Mouse (Mus musculus) 3134 (cell line): ENCODE results near the gene Olfr695.
"Not testable (repeated sequence)": the region's sequence is repeated elsewhere in the genome, so short reads cannot be mapped to it uniquely, and the experiment has no call there.

Source experiments
- DNase-seq: peaks from one replicate; pipeline ENCODE4 v3.0.0-alpha.2; 2011; ENCODE audit warnings: low spot score; ENCODE audit not compliant: insufficient read length; ENCODE audit errors: extremely low read depth

Gene Olfr695

DNA sequence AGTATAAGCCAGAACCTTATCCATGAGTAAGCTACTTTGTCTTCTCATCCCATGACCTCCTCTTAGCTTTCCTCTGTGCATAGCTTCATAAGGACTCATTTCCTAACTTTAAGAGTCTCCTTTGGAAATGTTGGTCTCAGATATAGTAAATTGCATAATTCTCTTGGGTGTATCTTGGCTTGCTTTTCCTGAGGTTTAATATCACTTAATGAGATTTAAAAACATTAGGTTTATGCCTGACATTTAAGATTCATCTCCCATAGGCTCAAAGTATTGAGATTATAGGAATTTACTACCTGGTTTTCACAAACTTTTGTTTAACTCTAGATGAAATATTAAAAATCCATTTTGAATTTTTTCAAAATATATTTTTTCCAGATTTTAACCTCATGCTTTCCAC, at the start of gene Olfr695:
TSS of gene Olfr695 (minus strand) at position 101 of the 400 bp plus-strand sequence.
- DNase-seq = no peak

DNA sequence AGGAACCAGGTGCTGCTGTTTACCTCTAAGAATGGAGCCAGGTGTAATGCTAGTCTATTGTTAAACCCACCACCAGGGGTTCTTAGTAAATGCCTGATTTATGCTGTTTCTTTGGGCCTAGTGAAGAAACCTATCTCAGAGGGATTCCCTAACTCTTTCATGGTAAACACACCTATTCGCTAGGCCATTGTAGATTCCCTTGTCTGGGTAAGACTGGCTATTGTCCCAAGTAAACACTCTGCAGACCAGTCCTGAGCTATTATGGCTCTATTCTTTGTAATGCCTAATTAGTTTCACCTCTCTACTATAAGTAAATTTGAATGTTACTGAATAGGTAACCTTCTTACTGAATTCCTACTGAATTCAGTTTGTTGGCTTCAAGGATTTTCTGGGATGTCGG, 44.8 kb upstream of the Olfr695 start:
- DNase-seq = not testable (repeated sequence)

DNA sequence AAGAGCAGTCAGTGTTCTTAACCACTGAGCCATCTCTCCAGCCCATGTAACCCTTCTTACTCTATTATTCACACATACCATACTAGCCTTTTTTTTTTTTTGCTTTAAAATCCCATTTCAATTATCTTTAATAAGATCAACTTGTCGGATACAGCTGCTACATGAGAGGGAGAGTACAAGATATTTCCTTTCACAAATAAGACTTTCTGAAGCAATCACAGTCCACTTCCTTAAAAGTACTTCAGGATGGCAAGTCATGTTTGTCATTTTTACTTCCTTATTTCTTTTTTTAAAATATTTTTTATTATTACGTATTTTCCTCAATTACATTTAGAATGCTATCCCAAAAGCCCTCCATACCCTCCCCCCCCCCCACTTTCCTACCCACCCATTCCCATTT, 42.6 kb upstream of the Olfr695 start:
- no peak for DNase-seq

DNA sequence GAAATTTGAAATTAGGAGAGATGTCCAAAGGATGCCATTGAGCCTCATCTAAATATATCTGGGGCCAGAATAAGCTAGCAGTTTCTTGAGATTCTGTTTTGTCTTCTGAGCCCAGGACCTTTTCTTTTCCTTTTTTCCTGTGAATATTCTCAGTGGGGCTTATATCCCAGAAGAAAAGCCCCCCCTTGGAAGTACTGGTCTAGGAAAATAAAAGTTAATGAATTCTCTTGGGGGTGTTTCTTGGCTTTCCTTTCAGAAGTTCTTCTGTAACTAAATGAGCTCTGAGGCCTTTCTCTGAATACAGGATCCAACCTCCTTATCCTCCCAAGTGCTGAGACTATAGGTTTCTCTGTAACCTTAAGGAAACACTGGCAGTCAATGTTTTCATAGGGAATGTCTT, 39.1 kb upstream of the Olfr695 start, which contains the start of gene Olfr698:
TSS of gene Olfr698 (minus strand) at position 101 of the 400 bp plus-strand sequence.
- DNase-seq = no peak

DNA sequence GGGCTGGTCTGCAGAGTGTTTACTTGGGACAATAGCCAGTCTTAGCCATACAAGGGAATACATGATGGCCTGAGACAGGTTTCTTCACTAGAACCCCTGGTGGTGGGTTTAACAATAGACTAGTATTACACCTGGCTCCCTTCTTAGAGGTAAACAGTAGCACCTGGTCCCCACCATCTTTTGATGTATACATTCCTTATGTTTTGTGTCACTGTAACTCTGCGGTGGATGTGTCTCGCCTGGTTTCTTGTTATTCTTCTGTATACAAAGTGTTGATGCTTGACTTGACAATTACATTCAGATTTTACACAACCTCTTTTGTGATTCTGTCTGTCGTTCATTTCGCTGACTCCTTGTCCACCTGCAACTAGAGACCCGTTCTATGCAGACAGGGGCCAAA, 29.6 kb upstream of the Olfr695 start:
- DNase-seq = no peak

DNA sequence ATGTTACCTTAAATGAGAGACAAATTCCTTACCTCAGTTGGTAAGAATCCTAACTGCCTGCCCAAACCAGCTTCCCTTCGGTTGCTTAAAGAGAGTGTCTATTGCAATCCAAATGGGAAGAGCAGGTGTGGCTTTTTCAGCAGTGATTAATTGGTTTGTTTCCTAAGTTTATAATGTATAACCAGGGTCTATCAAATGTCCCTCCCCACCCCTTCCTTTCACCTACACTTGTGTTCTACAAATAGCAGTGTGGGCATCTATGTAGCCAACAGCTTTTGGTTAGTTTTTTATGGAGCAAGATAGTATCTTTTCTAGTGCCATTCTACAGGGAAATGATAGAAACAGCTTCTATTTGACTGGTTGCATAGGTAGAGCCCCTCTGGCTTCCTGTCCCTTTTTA, 26.1 kb upstream of the Olfr695 start, which contains the start of gene Olfr697:
TSS of gene Olfr697 (minus strand) at position 101 of the 400 bp plus-strand sequence.
- DNase-seq = no peak

DNA sequence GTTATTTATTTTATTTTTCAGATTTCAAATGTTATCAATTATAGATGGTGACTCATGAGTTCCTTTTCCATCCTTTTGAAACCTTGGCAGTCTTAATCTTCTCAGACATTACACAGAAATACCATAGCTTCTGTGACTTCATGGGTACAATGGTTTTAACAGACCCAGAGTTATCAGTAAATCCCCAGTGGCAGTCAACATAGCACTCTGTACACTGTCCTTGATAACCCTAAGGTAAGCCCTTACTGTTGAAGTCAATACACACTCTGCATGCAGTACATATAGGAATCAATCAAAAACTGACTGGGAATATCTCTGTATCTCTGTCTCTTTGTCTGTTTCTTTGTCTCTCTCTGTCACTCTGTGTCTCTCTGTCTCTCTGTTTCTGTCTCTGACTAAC, 20.8 kb upstream of the Olfr695 start:
- DNase-seq = no peak

DNA sequence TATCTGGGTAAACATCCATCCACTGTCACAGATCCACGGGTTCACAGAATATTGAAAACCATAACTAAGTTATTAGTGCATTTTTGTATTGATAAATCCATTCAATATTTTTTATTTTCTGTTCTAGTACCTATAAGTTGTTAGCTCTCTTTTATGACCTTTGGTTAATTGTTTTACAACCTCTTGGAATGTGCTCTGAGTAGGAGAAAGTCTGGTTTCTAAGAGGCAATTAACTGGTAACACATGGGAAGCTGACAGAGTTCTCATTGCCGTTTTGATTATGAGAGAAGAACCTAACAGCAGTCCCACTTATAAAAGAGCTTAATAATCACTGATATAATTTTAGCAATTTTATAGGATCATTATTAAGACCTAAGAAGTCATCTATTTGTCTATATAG, 17.5 kb upstream of the Olfr695 start:
- DNase-seq = no peak

DNA sequence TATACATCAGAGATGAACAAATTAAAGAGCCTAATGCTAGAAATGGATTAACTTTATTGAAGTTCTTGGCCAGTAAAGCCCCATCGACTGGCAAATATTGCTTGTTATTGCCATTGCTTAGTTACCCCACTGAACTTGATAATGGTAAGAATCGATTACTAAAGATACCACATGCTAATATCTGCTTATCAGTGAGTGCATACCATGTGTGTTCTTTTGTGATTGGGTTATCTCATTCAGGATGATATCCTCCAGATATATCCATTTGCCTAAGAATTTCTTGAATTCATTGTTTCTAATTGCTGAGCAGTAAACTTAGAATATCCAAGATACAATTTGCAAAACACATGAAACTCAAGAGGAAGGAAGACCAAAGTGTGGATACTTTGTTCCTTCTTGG, 9.5 kb upstream of the Olfr695 start:
- not testable (repeated sequence) for DNase-seq

DNA sequence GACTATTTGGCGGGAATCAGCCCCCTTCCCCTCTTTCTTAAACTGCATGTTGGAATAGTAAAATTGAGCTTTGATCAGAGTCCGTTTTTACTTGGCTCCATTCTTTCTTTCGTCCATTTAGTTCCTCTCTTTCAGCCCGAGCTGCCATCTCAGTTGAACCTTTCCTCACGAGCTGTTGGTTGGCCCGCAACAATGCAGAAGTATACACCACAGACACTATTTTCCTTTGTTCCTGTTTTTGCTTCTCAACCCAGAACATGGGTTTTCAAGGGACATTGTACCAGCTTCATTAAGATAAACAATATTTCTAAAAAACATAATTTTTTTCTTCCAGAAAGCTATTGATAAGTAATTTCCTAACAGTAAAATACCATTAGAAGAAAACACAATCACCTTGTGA, 4.7 kb downstream of the Olfr695 start:
- DNase-seq = no peak

DNA sequence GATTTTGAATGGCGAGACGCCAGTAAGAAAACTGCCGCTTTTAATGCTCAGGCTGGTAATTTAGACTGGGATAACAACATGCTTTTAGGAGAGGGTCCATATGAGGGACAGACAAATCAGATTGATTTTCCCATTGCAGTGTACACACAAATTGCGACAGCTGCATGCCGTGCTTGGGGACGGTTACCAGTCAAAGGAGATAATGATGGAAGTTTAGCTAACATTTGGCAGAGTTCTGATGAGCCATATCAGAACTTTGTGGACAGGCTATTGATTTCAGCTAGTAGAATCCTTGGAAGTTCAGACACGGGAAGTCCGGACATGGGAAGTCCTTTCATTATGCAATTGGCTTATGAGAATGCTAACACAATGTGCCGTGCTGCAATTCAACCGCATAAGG, 8.5 kb downstream of the Olfr695 start:
- DNase-seq = not testable (repeated sequence)

DNA sequence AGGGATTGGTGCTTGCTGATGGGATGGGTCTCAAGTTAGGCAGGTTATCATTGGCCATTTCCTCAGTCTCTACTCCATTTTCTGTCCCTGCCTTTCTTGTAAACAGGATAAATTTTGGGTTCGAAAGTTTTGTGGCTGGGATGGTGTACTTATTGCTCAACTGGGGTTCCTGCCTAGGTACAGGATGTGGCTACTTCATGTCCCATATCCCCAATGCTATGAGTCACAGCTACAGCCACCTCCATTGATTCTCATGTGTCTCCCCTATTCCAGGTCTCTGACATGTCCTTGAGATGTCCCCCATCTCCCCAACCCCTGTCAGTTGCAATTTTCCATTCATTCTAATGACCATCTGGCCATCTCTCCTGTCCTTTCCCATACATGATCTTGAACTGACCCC, 19.3 kb downstream of the Olfr695 start:
- DNase-seq = no peak

DNA sequence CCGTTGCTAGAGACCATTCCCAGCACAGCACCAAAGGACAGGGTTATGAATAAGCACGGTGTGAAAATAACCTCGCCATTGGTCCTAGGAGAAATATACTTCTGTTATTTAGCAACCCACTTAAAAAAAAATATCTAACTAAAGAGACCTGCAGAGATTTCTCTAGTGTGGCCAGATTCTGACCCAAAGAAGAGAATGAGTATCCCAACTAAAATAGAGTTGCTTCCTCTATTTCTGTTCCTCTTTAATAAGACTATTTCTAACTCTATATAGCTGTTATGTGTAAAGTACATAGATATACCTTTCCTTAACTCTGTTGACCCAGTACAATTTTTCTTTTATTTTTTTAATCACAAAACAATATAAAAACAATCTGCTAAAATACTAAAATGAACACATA, 23.2 kb downstream of the Olfr695 start:
- no peak for DNase-seq

DNA sequence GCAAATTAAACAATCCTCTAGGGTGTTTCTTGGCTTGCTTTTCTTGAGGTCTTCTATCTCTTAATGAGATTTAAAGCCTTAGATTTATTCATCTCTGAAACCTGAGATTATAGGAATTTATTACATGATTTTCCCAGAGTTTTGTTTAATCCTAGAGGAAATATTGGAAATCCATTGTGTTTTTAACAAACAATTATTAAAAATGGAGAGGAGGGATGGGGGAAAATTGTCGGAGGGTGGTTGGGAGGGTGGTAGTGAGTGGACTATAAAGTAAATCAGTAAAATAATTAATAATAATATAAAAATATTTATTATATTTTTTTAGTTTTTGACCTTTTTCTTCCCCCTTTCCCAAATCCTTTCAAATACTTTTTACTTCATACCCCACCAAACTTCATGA, 24.5 kb downstream of the Olfr695 start, which contains the start of gene Olfr694:
TSS of gene Olfr694 (minus strand) at position 101 of the 400 bp plus-strand sequence.
- DNase-seq = no peak

DNA sequence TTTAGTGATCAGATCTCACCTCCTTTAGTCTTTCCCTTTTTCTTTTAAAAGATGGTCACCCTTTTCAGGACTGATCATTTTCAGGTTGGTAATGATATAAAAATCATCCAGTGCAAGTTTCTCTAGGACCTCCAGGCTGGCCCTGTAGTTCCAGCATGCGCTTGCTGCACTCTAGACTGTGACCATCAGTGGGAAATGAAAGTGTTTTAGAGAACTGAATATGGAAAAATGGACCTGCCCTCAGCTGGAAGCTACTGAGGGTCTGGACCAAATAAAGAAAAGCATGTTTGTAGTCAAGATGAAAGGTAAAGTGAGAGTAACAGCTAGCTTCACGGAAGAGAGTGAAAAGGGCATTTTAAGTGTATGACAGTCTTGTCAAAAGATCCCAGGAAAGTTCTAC, 30.8 kb downstream of the Olfr695 start:
- no peak for DNase-seq

DNA sequence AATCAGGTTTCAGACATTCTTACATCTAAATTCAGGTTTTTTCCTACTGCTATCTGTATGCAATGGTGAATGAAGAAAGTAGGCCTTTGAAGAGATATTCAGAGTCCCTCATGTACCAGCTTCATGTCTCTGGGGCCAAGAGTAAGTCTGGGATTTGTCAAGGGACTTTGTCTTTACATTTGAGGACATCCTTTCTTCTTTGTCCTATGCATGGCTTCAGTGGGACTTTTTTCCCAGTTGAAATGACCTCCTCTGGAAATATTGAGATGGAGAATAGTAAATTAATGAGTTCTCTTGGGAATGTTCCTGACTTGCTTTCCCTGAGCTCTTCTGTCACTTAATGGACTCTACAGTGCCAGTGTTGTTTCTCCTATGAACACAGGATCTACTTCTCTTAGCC, 35.7 kb downstream of the Olfr695 start, which contains the start of gene Olfr693:
TSS of gene Olfr693 (minus strand) at position 101 of the 400 bp plus-strand sequence.
- no peak for DNase-seq
